Mouse (Mus musculus): Measurements from ENCODE around the gene Eml6. TPM values are rescaled to one million over a fixed set of nuclear protein-coding genes. Genes with fewer than 3 reads are reported as not detected.

The Eml6 gene
- 4.5 TPM for polyA plus RNA-seq (2014; fragmentation: Illumina TruSeq; extraction: RNeasy Lipid Tissue Mini Kit (QIAGEN cat#74804))

DNA sequence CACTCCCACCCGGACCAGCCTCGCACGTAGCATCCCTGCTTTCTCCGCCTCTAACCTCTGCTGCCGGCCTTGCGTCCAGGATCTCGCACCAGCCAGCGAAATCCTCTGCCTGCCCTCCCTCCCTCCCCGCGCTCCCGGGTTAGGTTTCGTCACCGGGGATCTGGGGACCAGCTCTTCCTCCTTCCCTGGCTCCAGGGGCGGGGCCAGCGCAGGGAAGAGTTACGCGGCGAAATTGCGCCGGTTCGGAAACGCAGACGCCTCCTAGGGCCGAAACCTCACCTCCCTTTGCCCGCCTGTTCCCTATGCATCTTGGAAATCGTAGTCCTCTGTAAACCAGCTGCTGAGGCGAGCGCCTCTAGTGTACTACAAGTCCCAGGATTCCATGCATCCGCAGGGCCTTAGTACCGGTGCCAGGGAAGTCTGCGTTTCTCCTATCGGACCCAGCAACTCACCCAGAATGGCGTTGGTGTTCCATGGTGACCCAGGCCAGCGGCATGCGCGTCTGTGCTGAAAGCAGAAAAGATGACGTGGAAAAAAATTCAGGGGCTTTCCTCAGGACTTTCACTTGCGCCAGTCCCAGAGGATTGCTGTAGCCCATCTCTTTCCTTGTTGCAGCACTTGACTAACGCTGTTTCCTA lies at the start of gene Eml6:
Eml6 (minus strand) TSS at position 199 of the 638 bp plus-strand sequence.

GRCm38 (mm10) chr11:29825271-29825718 lies 200.5 kb downstream of the Eml6 start, which contains the start of gene 4931440F15Rik:
TSS of gene 4931440F15Rik (minus strand) at chr11:29825668.

Other genes with a start within 250 kb of the Eml6 start
- not detected for gene 4931440F15Rik, start 200.4 kb downstream of the Eml6 start, polyA plus RNA-seq (2014; fragmentation: Illumina TruSeq; extraction: RNeasy Lipid Tissue Mini Kit (QIAGEN cat#74804))
- gene Sptbn1, start 242.1 kb upstream of the Eml6 start, polyA plus RNA-seq (2014; fragmentation: Illumina TruSeq; extraction: RNeasy Lipid Tissue Mini Kit (QIAGEN cat#74804)), result 278 TPM